Mouse (Mus musculus) lung, embryonic 14.5 days (tissue): ENCODE data around the gene Fam160a1. TPM values are rescaled to one million over a fixed set of nuclear protein-coding genes. Genes with fewer than 3 reads are reported as not detected.

Source experiments
- ATAC-seq: fragments of 200-750 bp; cut with Nextera tagmentation; 2 replicates; pipeline ENCODE4 v1.8.0; 2017; ENCODE audit warnings: mild to moderate bottlenecking, moderate TSS enrichment, moderate library complexity; ENCODE audit not compliant: insufficient read depth
- DNase-seq: peaks from one replicate; pipeline ENCODE4 v3.0.0-alpha.2; 2015
- H3K27ac ChIP-seq: fragments of 300-500 bp; sonication (generic); 2 replicates; pipeline ENCODE4 v1.5.1; 2014; ENCODE audit warnings: low read depth, mild to moderate bottlenecking, moderate library complexity
- H3K27me3 ChIP-seq: fragments of 300-500 bp; sonication (generic); 2 replicates; pipeline ENCODE4 v1.6.1; 2014; ENCODE audit warnings: low read length, control low read depth; ENCODE audit not compliant: insufficient read depth
- H3K36me3 ChIP-seq: fragments of 300-500 bp; sonication (generic); 2 replicates; pipeline ENCODE4 v1.6.1; 2014; ENCODE audit warnings: control low read depth; ENCODE audit not compliant: insufficient read depth
- H3K4me1 ChIP-seq: fragments of 300-500 bp; sonication (generic); 2 replicates; pipeline ENCODE4 v1.6.1; 2014; ENCODE audit warnings: antibody characterized with exemption, control low read depth; ENCODE audit not compliant: insufficient read depth
- H3K4me2 ChIP-seq: fragments of 300-500 bp; sonication (generic); 2 replicates; pipeline ENCODE4 v1.6.1; 2014; ENCODE audit warnings: mild to moderate bottlenecking
- H3K4me3 ChIP-seq: fragments of 300-500 bp; sonication (generic); 2 replicates; pipeline ENCODE4 v1.5.1; 2014; ENCODE audit warnings: low read depth, low read length
- H3K9ac ChIP-seq: fragments of 300-500 bp; sonication (generic); 2 replicates; pipeline ENCODE4 v1.6.1; 2014
- H3K9me3 ChIP-seq: fragments of 300-500 bp; sonication (generic); 2 replicates; pipeline ENCODE4 v1.6.1; 2016; ENCODE audit warnings: low read depth, low read length, control low read depth
- CTCF ChIP-seq: IDR thresholded peaks from 2 replicates; pipeline ENCODE4 v1.5.1; 2016; ENCODE audit warnings: antibody characterized with exemption, low read depth
- WGBS: fragments of 180-500 bp; shearing (Covaris S2); extraction: QIAGEN DNeasy Blood & Tissue Kit; methylation state at CpG from one replicate; pipeline ENCODE4 v1.1.7; 2014; 5-methylcytosine and 5-hydroxymethylcytosine counted together
- polyA plus RNA-seq: library from polyadenylated mRNA; unstranded; fragments of >200 nt; fragmentation: Nextera tagmentation; extraction: Ambion mirVana; gene quantifications from 2 replicates; pipeline ENCODE4 v1.2.1, GENCODE M21; 2014

Fam160a1 gene
- polyA plus RNA-seq, 1 experiment from 2014 or later = 2.7 TPM

GRCm38 (mm10) chr3:85679960-85680359 is 137.1 kb downstream of the Fam160a1 start:
- no peak overlapping the region for H3K9ac ChIP-seq

GRCm38 (mm10) chr3:85679312-85679933 is 137.7 kb downstream of the Fam160a1 start:
- no peak for TF ChIP-seq CTCF
- H3K27ac ChIP-seq = no peak overlapping the region
- no peak for ATAC-seq
- H3K9me3 ChIP-seq = no peaks in the 10 kb centered on the region
- H3K9ac ChIP-seq = no peak overlapping the region
- H3K4me3 ChIP-seq = no peak overlapping the region
- no peaks in the 10 kb centered on the region for H3K36me3 ChIP-seq
- 65% methylated on average over 8 of the region's 8 CpGs for WGBS
- no peak for DNase-seq
- no peaks in the 10 kb centered on the region for H3K4me1 ChIP-seq
- H3K27me3 ChIP-seq = no peaks in the 10 kb centered on the region
- no peak overlapping the region for H3K4me2 ChIP-seq

More at GRCm38 (mm10) chr3:85679960-85680359, 137.1 kb downstream of the Fam160a1 start:
- no peaks in the 10 kb centered on the region for H3K36me3 ChIP-seq
- H3K4me1 ChIP-seq = no peaks in the 10 kb centered on the region
- no peak overlapping the region for H3K4me2 ChIP-seq
- H3K27ac ChIP-seq = no peak overlapping the region
- no peak for TF ChIP-seq CTCF
- no peaks in the 10 kb centered on the region for H3K27me3 ChIP-seq
- DNase-seq (no peak), ATAC-seq (no peak)
- H3K9me3 ChIP-seq = no peaks in the 10 kb centered on the region
- H3K4me3 ChIP-seq = no peak overlapping the region
- 86% methylated on average over 5 of the region's 5 CpGs for WGBS

GRCm38 (mm10) chr3:85677952-85678351 is 139.1 kb downstream of the Fam160a1 start:
- Histone ChIP-seq H3K4me1 (no peaks in the 10 kb centered on the region), H3K9ac (no peak overlapping the region), H3K4me2 (no peak overlapping the region), H3K4me3 (no peak overlapping the region), H3K36me3 (no peaks in the 10 kb centered on the region), H3K9me3 (no peaks in the 10 kb centered on the region), H3K27ac (no peak overlapping the region), H3K27me3 (no peaks in the 10 kb centered on the region)
- DNase-seq = no peak
- no peak for TF ChIP-seq CTCF
- no peak for ATAC-seq
- WGBS = 68% methylated on average over 3 of the region's 3 CpGs

- no peak for TF ChIP-seq CTCF
- 60% methylated on average over 8 of the region's 8 CpGs for WGBS
- ATAC-seq (no peak), DNase-seq (no peak)
- Histone ChIP-seq H3K27ac (no peak overlapping the region), H3K4me2 (no peak overlapping the region), H3K9ac (no peak overlapping the region), H3K27me3 (no peaks in the 10 kb centered on the region), H3K4me3 (no peak overlapping the region), H3K36me3 (no peaks in the 10 kb centered on the region), H3K9me3 (no peaks in the 10 kb centered on the region), H3K4me1 (no peaks in the 10 kb centered on the region)
These were observed 140.0 kb downstream of the Fam160a1 start for GRCm38 (mm10) chr3:85677133-85677532.

DNA sequence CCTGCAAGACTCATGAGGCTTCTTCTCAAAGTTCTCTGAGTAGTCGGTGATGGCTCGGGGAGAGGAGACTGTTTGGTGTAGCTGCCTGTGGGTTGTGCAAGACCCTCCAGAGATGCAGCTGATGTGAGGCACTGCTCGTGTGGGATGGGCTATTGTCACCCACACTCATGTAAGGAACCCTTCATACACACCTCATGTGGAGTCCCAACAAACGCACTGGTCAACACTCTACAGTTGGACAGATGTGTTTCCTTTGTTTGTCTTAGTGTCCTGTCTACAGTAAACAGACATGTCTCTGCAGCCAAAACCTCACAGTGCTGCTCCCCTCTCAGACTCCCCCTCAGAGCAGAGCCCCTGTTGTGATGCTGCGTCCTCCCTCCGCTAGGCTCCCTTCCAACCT is 147.2 kb downstream of the Fam160a1 start:
- H3K9ac ChIP-seq = no peak overlapping the region
- no peaks in the 10 kb centered on the region for H3K9me3 ChIP-seq
- H3K4me1 ChIP-seq = no peaks in the 10 kb centered on the region
- H3K36me3 ChIP-seq = no peaks in the 10 kb centered on the region
- no peaks in the 10 kb centered on the region for H3K27me3 ChIP-seq
- WGBS = 67% methylated on average over 6 of the region's 6 CpGs
- H3K27ac ChIP-seq = no peak overlapping the region
- no peak overlapping the region for H3K4me3 ChIP-seq
- DNase-seq = peak; percentile 20
- peak; percentile 70; the same call in 1 of the 2 replicates for ATAC-seq
- no peak overlapping the region for H3K4me2 ChIP-seq
- no peak for TF ChIP-seq CTCF

GRCm38 (mm10) chr3:85667683-85668082 is 149.4 kb downstream of the Fam160a1 start:
- H3K4me2 ChIP-seq = no peak overlapping the region
- H3K4me1 ChIP-seq = no peaks in the 10 kb centered on the region
- H3K9ac ChIP-seq = no peak overlapping the region
- ATAC-seq (no peak), DNase-seq (no peak)
- H3K27ac ChIP-seq = no peak overlapping the region
- WGBS = 88% methylated on average over 6 of the region's 6 CpGs
- no peak for TF ChIP-seq CTCF
- no peak overlapping the region for H3K4me3 ChIP-seq
- H3K9me3 ChIP-seq = no peaks in the 10 kb centered on the region
- H3K27me3 ChIP-seq = no peaks in the 10 kb centered on the region
- no peaks in the 10 kb centered on the region for H3K36me3 ChIP-seq

GRCm38 (mm10) chr3:85666736-85667135 is 150.4 kb downstream of the Fam160a1 start:
- H3K27me3 ChIP-seq = no peaks in the 10 kb centered on the region
- H3K27ac ChIP-seq = no peak overlapping the region
- H3K4me3 ChIP-seq = no peak overlapping the region
- no peak for TF ChIP-seq CTCF
- no peaks in the 10 kb centered on the region for H3K4me1 ChIP-seq
- WGBS = 58% methylated on average over 12 of the region's 12 CpGs
- H3K36me3 ChIP-seq = no peaks in the 10 kb centered on the region
- no peak overlapping the region for H3K9ac ChIP-seq
- no peak for ATAC-seq
- H3K9me3 ChIP-seq = no peaks in the 10 kb centered on the region
- no peak overlapping the region for H3K4me2 ChIP-seq
- DNase-seq = no peak
